Mouse (Mus musculus): ENCODE measurements around the gene Fam117a.

Fam117a gene

GRCm38 (mm10) chr11:95319506-95319905 lies 17.3 kb upstream of the Fam117a start:
- no peak for TF ChIP-seq GATA4 (IDR thresholded peaks at IDR 0.05; ENCODE audit: insufficient replicate concordance, low read length)

DNA sequence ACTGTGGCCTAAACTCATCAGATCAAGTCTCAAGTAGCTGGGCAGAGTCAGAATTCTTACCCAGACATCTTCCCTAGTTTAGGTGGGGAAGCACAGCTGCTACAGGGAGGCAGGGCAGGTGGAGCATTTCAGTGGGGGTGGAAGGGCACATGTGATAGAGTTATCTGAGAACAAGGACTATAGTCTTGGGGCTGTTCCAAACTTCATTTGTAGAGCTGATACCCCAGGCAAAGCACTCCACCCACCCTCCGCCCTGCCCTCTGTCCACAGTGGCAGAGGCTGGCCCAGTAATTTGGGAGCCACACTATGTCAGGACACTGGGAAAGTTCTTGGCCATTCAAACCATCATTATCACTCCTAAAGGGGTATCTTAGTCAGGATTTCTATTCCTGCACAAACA lies 16.8 kb upstream of the Fam117a start:
- TF ChIP-seq GATA4 (IDR thresholded peaks at IDR 0.05; ENCODE audit: insufficient replicate concordance, low read length) = no peak

DNA sequence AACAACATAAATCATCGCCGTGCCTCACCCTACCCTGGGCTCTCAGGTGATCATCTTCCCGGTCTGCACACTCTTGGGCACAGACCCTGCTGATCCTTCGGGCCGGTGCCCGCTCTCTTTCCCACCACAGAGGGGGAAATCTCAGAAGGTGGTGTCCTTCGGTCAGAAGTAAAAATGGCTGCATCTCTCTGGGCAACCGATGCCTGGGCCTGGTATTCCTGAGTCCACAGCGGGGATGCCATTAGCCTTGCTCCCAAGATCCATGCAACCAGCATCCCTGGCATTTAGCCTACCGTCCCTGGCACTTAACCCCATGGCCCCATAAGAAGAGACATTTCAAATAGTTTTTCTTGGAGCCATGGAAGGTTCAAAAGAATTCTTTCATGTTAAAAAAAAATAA lies 12.6 kb upstream of the Fam117a start:
- TF ChIP-seq GATA4 (IDR thresholded peaks at IDR 0.05; ENCODE audit: insufficient replicate concordance, low read length) = no peak

DNA sequence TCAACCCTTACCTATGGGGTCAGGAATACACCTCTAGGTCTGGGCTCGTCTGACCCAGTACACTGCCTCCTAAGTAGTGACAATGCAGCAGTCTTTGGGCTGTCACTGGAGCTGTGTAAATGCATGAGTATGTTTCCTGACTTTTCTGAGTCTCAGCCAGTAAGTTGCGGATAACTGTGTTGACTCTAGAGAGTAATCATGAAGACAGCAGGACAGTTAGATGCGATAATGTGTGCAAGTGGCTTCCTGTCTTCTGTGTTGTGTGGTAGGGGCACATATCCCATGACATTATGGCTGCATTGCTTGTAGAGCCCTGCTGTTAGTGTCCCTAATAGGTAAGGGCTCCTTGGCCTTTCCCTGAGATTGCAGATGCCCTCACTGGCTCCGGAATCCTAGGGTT lies 11.0 kb upstream of the Fam117a start:
- TF ChIP-seq GATA4 (IDR thresholded peaks at IDR 0.05; ENCODE audit: insufficient replicate concordance, low read length) = no peak

- no peak for TF ChIP-seq GATA4 (IDR thresholded peaks at IDR 0.05; ENCODE audit: insufficient replicate concordance, low read length)
These were observed 10.6 kb upstream of the Fam117a start for GRCm38 (mm10) chr11:95326243-95326642.

- TF ChIP-seq GATA4 (IDR thresholded peaks at IDR 0.05; ENCODE audit: insufficient replicate concordance, low read length) = no peak
These were observed 8.2 kb upstream of the Fam117a start for GRCm38 (mm10) chr11:95328629-95329028.

- no peak for TF ChIP-seq GATA4 (IDR thresholded peaks at IDR 0.05; ENCODE audit: insufficient replicate concordance, low read length)
These were observed 6.2 kb upstream of the Fam117a start for GRCm38 (mm10) chr11:95330662-95331061.

DNA sequence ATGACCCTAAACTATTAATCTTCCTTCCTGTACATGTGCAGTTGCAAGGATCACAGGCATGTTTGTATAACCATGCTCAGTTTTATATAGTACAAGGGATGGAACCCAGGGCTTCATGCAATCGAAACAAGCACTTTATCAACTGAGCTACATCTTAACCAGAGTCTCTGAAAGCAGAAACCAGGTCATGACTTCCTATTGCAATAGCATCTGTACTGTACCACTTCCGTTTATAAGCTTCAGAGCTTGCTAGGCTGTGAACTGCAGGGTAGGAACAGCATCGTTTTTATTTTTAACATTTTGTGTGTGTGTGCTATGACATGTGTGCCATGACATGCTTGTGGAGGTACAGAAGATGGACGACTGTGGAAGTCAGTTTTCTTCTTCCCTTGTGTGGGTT lies 3.6 kb upstream of the Fam117a start:
- TF ChIP-seq GATA4 (IDR thresholded peaks at IDR 0.05; ENCODE audit: insufficient replicate concordance, low read length) = no peak

DNA sequence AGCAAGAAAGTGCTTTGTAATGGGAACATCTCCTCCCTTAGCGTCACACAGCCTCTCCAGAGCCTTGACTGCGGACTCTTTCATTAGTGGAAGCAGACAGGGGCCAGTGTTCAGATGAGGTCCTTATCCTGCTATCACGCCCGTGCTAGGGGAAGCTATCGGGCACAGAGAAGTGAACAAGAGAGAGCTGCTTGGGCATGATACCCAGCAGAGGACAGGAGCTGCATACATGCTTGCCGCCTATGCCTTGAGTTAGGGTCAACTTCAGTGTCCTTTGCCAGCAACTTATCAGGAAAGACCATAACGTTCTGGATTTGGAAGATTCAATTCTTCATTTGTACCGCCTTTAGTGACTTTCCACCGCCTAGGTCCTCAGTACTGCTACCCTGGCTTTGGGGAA lies 3.0 kb upstream of the Fam117a start:
- TF ChIP-seq GATA4 (IDR thresholded peaks at IDR 0.05; ENCODE audit: insufficient replicate concordance, low read length) = no peak

GRCm38 (mm10) chr11:95334448-95335060 lies 2.3 kb upstream of the Fam117a start:
- no peak for TF ChIP-seq GATA4 (IDR thresholded peaks at IDR 0.05; ENCODE audit: insufficient replicate concordance, low read length)

- TF ChIP-seq GATA4 (IDR thresholded peaks at IDR 0.05; ENCODE audit: insufficient replicate concordance, low read length) = no peak
These were observed 453 bp downstream of the Fam117a start for GRCm38 (mm10) chr11:95337129-95337813.

DNA sequence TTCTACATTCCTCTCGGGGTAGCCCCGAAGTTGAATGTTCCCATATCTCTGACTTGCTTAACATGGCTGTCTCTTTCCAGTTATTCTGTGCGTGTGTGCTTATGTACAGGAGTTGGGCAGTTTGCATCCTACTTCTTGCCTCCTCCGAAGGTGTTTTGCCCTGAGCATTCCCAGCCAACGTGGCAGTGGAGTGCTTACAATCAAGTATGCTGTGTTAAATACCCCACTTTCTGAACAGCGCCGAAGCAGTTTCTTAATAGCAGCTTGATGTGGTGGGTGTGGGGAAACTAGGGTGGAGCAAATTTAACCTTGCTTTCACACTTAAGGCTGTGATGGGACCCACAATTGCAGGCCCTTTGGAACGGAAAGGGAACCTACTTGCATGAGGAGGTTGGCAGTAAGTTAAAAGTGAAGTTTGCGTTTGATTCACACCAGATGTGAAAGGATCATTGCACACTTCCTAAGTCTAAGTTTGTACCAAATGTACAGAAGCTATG lies 1.1 kb downstream of the Fam117a start:
- no peak for TF ChIP-seq GATA4 (IDR thresholded peaks at IDR 0.05; ENCODE audit: insufficient replicate concordance, low read length)

- TF ChIP-seq GATA4 (IDR thresholded peaks at IDR 0.05; ENCODE audit: insufficient replicate concordance, low read length) = no peak
These were observed 2.7 kb downstream of the Fam117a start for GRCm38 (mm10) chr11:95339471-95340021.

DNA sequence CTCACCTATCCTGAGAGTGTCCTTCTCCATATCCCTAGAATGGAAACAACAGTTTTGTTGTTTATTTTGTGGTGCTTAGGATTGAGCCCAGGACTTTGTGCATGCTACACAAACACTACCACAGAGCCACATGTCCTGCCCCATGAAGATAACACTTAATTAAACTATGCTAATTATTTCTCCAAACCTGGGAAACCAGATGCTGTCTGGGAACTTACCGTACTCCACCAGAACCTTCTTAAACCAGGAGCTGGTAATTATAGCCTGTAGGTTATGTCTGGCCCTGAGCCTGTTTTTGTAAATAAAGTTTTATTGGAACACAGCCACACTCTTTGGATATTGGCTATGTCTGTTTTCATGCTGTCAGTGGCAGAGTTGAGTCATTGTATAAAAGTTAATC lies 3.4 kb downstream of the Fam117a start:
- TF ChIP-seq GATA4 (IDR thresholded peaks at IDR 0.05; ENCODE audit: insufficient replicate concordance, low read length) = no peak

GRCm38 (mm10) chr11:95340664-95341063 lies 3.8 kb downstream of the Fam117a start:
- no peak for TF ChIP-seq GATA4 (IDR thresholded peaks at IDR 0.05; ENCODE audit: insufficient replicate concordance, low read length)

DNA sequence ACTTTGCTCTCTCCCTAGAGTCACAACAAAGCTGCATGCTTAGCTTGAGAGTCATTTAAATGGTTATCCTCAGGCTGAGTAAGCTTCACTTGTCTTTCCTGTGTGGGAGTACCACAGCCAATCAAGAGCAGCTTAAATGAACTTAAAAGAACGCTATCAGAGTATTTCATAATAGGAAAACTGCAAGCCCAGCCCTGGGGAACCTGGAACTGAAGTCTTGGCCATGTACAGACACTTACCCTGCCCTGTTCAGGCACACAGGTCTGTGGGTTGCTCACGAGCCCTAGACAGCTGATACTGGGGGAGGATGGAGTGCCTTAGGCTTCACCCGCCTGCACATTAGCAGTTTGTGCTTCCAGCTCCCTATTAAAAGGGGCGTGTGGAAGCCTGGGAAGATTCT lies 6.4 kb downstream of the Fam117a start:
- no peak for TF ChIP-seq GATA4 (IDR thresholded peaks at IDR 0.05; ENCODE audit: insufficient replicate concordance, low read length)
